Comparison of ENCODE assay signal across 13 mouse cellular contexts in genomic region chr11:78780002-78780401, GRCm38 (mm10).
"Had no signal": no experiment of that assay in that cellular context is flagged by ENCODE, and none has a peak within 500 bp of the region (broad histone marks: within the 10 kb centered on the region; RNA-seq: fewer than 3 reads in every experiment).

No protein-coding gene starts in this region.

- ATAC-seq: midbrain, embryonic 13.5 days; midbrain, embryonic 16.5 days had no signal

- DNase-seq: kidney, adult 2 months; kidney, postnatal 25 days; layer of hippocampus, postnatal 36 days; liver, embryonic 13.5 days; lung, adult 2 months; lung, postnatal 36 days; right cerebral cortex, adult 18-20 months; right cerebral cortex, postnatal 14 days; right cerebral cortex, postnatal 4 days; thymus, adult 18-20 months; thymus, postnatal 14 days had no signal
